Mouse (Mus musculus): ENCODE results near the gene Sema3g. TPM values are rescaled to one million over a fixed set of nuclear protein-coding genes. Genes with fewer than 3 reads are reported as not detected.

Gene Sema3g
- not detected for polyA plus RNA-seq (2017; shearing (Covaris generic))

- ATAC-seq, result no peak
Observed at GRCm38 (mm10) chr14:31217666-31218065, at the start of gene Sema3g. TSS of gene Sema3g (plus strand) at chr14:31217860.

- no peak for ATAC-seq
Observed at GRCm38 (mm10) chr14:31168425-31168824, 49.2 kb upstream of the Sema3g start, which contains the start of gene Stab1. TSS of gene Stab1 (minus strand) at chr14:31168641.

DNA sequence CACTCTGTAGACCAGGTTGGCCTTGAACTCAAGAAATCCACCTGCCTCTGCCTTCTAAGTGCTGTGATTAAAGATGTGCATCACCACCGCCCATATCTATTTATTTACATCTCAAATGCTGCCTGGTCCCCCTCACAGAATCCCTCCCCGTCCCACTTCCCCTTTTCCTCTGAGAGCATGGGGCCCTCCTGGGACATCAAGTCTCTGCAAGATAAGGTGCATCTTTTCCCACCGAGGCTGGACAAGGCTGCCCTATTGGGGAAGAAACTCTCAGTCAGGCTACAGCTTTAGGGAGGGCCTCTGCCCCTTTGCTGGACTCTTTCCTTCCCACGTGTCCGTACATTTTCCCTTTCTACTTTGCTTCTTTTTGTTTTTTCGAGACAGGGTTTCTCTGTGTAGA is 48.2 kb upstream of the Sema3g start:
- no peak for ATAC-seq

- ATAC-seq, result no peak
Observed at GRCm38 (mm10) chr14:31170963-31171362, 46.7 kb upstream of the Sema3g start.

GRCm38 (mm10) chr14:31171386-31171785 is 46.3 kb upstream of the Sema3g start:
- no peak for ATAC-seq

DNA sequence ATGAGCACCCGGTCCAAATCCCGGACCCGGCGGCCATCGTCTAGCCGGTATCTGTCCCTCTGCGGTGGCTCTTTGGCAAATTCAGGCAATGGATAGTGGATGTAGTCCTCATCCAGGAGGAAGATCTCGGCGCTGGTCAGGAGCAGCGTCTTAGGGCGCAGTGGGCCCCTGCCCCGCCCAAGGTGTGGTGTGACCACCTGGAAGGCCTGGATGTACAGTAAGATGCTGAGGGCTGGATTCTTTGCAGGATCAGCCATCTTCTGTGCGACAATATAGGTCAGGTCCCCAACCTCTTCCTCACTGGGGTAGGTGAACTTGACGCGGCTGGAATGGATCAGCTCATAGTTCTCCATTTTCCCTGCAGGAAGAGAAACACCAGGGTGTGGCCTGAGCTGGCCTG is 45.8 kb upstream of the Sema3g start:
- ATAC-seq, result no peak

DNA sequence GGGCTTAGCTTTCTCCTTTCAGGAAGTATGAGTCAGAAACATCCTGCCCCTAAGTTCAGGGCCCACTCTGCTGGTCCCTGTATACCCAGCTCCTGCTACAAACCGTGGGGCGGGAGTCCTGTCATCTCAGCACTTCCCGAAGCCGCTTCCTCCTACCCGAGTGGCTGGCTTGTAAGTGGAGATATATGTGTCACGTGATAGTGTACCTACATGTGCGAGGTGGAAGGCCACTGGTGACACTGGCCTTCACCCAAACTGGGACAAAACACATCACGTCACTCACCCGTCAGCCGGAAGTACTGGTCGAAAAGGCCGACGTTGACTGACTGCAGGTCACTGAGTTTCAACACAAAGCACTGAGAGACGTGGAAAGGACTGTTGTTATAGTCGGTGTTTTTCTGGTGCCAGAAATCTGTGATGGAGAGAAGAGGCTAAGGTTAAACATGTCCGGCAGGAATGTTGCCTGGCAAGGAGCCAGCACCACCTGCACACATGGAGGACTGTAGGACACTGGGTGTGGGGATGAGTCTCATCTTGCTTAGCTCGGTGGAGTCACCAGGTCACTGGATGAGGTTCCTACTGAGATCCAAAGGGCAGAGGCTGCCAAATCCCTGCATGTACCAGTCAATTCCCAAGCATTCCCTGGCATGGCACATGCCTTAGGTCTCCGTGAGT is 44.7 kb upstream of the Sema3g start:
- ATAC-seq, result no peak

DNA sequence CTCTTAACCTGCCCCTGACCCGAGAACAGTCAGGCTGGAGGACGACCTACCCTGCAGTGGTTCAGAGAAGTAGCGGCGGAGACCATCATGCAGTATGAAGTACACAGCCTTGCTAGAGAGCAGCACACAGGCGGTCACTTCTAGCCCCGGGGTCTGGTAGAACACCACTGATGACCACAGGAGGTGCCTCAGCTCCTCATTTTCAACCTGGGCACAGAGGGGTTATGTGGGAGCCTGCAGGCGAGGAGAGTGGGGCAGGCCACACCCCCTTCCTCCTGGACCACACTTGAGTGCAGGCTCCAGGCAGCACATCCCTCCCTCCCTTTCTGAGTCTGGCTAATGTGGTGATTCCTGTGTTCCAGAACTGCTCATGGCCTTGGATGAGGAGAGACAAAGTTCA is 44.1 kb upstream of the Sema3g start:
- ATAC-seq, result no peak

DNA sequence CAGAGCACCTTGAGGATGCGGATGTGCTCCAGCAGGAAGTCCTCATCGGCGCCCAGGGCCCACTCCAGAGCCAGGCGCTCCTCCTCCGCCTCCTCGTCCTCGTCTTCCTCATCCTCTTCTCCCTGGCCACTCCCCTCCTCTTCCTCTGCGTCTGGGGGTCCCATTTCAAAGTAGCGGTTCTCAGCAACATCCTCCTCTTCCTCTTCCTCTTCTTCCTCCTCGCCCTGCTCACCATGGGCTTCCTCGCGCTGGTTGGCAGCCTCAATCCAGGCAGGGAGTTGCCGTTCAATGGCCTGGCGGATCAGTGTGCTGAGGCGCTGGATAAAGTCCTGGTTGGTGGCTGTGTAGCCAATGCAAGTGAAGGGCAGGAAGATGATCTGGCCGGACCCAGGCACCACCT is 40.4 kb upstream of the Sema3g start:
- ATAC-seq, result no peak

- ATAC-seq, result no peak
Observed at GRCm38 (mm10) chr14:31177715-31178114, 39.9 kb upstream of the Sema3g start.

GRCm38 (mm10) chr14:31179677-31180365 is 37.8 kb upstream of the Sema3g start:
- ATAC-seq, result no peak

GRCm38 (mm10) chr14:31181512-31181911 is 36.1 kb upstream of the Sema3g start:
- ATAC-seq, result no peak

- no peak for ATAC-seq
Observed at GRCm38 (mm10) chr14:31182786-31183290, 34.8 kb upstream of the Sema3g start.

DNA sequence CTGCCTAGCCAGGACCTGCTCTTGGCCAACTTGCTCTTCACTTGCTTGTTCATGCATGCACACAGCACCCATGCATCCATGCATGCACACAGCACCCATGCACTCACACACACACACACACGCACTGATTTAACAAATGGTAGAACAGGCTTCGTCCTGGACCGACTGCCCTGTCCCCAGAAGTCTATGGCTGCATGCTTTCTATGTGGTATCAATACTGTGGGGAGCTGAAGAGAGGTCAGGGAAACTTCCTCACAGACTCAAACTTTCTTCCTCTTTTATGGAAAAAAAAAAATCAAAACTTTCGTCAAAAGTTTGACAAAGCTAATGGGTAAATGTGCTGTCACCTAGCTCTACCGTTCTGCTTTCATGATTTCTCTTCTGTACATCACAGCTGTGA is 34.1 kb upstream of the Sema3g start:
- ATAC-seq, result no peak

- ATAC-seq, result no peak
Observed at GRCm38 (mm10) chr14:31184195-31184594, 33.5 kb upstream of the Sema3g start.

GRCm38 (mm10) chr14:31186656-31187055 is 31.0 kb upstream of the Sema3g start:
- no peak for ATAC-seq

GRCm38 (mm10) chr14:31188771-31189181 is 28.9 kb upstream of the Sema3g start:
- ATAC-seq, result no peak

DNA sequence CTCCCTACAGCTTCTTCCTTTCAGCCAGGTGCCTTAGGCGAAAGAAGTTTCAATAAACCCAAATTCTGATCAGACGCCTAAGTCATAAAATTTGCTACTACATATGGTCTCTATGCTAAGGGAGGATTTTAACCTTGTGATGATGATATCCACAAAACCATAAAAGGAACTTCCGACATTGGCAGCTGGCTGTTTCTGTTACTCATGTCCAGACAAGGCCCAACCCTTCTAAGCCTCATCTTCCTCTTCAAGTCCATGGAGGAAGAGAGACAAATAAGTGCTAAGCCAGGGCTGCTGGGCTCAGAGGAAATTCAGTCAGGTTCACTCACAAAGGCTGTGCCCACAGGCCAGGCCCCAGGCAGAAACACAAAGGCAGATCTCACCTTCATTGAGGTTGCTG is 28.3 kb upstream of the Sema3g start:
- ATAC-seq, result no peak

DNA sequence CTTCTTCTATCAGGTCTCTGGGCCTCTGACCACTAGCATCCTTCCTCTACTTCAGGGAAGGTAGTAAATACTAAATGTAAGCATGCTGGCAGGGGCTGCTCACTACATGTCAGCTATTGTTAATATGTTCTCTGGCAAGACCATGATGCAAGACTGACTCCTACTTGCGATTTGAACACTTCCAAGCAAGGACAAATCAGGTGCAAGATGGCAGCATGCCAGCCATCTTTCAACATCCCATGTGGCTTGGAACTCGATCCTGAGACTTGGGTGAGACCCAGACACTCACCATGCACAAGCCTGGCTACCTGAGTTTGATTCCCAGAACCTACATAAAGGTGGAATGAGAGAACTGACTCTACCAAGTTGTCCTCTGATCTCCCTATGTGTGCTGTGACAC is 25.7 kb upstream of the Sema3g start:
- no peak for ATAC-seq

GRCm38 (mm10) chr14:31193791-31194190 is 23.9 kb upstream of the Sema3g start:
- ATAC-seq, result no peak

- ATAC-seq, result peak; percentile 50
Observed at GRCm38 (mm10) chr14:31194441-31194840, 23.2 kb upstream of the Sema3g start.

DNA sequence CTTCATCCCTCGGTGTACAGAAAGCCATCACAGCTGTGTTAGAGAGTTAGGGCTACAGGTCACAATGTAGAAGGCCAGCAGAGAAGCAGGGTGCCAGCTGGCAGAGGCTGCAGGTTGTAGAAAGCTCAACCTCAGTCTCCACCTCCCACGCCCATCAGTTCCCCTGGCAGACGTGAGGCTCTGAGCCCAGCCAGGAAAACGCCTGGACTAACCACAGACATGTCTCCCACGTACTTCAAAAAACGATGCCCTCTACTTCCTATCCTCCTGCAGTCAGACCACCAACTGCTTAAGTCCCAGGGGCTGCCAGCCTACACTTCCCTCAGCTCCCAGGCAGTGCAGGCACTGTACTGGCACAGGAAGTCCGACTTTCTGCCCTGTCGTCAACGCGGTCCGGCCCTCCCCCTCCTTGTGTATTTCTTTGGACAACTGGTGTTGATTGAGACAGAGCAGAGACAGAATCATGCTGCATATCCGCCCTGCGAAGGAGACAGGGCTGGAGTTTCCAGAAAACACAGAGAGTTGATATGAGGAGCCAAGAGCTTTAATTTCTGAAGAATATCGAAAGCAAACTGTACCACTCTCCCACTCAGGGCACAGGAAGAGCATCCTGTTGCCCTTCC is 22.7 kb upstream of the Sema3g start:
- peak; percentile 55 for ATAC-seq

- no peak for ATAC-seq
Observed at GRCm38 (mm10) chr14:31195521-31195920, 22.1 kb upstream of the Sema3g start.

GRCm38 (mm10) chr14:31195968-31196367 is 21.7 kb upstream of the Sema3g start:
- ATAC-seq, result peak; percentile 41

Data from inflammation-experienced regulatory T-cells, adult 6 months (primary cell).